Mouse (Mus musculus) adrenal gland, postnatal 25 days (tissue): ENCODE data around the gene Krt83. TPM values are rescaled to one million over a fixed set of nuclear protein-coding genes. Genes with fewer than 3 reads are reported as not detected.
"Not testable (repeated sequence)": the region's sequence is repeated elsewhere in the genome, so short reads cannot be mapped to it uniquely, and the experiment has no call there.

Experiments
- DNase-seq: peaks from one replicate; pipeline ENCODE4 v3.0.0; 2021; ENCODE audit warnings: mixed read lengths
- long read RNA-seq: library from polyadenylated mRNA; stranded (forward); transcript quantifications from one replicate; pipeline ENCODE4 v2.0.0, GENCODE M21; 2021
- total RNA-seq: library from RNA; stranded (reverse); gene quantifications from 2 replicates; pipeline ENCODE4 v1.2.3, GENCODE M21; 2021

Krt83 gene
- total RNA-seq = not detected in 2 replicates
- long read RNA-seq = 0 reads

DNA sequence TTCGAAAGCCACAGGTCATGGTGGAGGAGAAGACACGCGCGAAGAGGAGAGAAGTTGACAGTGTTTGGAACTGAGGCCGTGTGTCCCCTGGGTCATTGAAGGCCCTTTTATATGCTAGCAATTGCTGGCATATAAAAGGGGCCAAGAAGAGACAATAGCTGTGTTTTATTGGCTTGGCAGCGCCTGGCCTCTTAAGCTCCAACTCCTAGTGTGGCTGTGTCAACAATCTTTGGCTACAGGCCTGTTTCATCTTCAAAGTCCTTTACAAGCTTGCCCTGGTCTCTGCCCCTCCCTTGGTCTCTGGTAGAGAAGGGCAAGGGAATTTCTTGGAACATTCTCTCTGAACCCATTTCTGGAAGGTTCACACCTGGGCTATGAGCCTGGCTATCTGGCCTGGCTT is at the start of gene Krt83:
Gene Krt83 (minus strand): TSS at position 82 of the 400 bp plus-strand sequence.
- DNase-seq = no peak

DNA sequence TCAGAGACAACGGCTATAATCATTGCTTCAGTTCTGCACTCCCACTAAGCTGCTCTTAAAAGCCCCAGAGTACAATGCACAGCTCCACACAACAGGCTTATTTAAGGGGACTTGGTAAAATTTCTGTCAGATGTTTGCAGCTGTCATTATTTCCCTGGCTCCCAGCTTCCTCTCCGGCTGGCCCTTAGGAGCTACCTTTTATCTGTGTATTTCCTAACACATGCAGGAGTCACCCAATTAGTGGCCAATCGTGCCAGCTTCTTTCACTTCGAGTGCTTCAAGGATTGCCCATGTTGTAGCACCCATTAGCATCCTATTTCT is 47.2 kb upstream of the Krt83 start:
- DNase-seq = no peak

DNA sequence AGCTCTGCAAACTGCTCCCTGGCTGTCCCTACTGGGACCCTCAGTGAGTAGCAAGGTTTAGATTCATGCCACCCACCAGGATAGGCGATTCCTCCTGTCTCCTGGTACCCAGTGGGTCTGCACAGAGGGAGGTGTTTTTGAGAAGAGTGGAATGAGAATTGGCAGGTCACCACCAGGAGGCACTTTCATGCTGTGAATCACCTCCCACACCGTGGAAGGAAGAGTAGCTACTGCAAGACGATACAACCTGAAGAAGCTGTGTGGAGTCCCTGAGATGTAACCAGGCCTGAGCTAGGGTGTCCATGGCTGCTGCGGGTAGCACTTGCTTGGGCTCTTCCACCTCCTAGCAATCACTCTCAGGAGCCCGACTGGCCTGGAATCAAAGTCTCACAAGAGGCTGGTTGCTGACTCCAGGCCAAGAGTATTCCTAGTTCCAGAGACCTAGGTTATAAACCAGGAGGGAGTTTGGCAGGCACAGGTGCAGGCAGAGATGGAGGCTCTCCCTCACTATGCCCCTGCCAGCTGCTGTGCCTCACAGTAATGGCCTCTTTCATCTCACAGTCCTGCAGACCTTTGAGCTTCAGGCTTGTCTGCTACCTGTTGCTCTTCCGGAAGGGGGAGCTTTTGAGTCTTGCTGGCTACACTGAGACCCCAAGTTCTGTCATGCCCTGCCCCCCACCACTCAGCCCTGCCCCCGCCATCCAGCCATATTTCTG is 46.7 kb upstream of the Krt83 start:
- DNase-seq = no peak

DNA sequence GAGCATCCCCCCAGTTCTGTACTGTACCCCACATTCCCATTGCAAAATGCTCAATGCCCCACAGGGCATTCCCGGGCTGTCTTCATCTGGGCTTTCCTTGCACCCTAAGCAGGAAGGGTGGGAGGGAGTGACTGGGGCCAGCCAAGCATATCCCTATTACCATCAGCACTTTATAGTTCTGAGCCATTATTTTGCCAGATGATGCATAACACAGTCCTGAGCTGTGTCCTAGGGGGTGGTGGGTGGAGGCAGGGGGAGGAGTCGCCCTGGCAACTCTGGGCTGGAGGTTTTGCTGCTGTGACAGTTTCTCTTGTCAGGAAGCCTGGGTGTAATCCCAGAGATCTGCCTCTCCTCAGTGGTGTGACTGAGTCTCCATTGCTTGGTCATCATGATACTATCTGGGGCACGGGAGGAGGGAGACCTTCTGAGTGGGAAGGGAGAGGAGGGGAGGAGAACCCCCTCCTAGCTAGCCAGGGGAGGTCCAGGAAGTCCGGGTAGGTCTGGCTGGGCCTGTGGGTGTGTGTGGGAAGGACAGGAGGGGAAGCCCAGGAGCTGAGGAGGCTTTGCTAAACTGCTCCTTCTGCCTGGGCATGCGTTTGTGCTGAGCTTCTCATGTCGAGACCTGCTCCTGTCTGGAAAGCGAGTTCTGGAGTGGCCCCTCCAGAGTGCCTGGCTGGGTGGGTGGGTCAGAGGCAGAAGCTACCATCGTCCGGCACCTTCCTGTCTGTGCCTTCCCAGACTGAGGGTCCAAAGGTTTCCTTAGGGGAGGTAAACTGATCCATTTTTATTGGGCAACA is 44.9 kb upstream of the Krt83 start:
- no peak for DNase-seq

GRCm38 (mm10) chr15:101532720-101533119 is 41.4 kb upstream of the Krt83 start, which contains the start of gene Krt84:
Krt84 (minus strand) TSS chr15:101532820.
- no peak for DNase-seq

- DNase-seq = no peak
Observed at GRCm38 (mm10) chr15:101522556-101523232, 31.4 kb upstream of the Krt83 start.

GRCm38 (mm10) chr15:101519792-101520191 is 28.5 kb upstream of the Krt83 start:
- DNase-seq = peak; percentile 80

- not testable (repeated sequence) for DNase-seq
Observed at GRCm38 (mm10) chr15:101517161-101517560, 25.8 kb upstream of the Krt83 start, which contains the start of gene Gm49425. Gm49425 (minus strand) TSS chr15:101517261.

DNA sequence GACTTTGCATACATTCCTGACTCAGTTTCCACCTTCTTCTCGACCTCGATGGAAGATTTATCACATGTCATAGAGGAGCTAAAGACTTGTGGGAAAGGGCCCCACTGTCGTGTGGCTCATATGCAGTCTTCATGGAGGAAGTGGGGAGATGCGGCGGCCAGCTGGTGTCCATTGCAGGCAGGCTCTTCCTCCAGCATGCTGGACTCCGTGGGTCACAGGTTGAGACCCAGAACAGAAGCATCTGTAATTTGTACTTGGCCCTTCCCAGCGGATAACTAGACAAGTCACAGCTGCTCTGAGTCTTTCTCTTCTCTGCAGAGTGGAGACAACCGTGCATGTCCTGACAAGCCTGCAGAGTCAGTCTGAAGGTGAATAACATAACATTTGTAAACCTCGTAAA is 16.9 kb upstream of the Krt83 start:
- no peak for DNase-seq

DNA sequence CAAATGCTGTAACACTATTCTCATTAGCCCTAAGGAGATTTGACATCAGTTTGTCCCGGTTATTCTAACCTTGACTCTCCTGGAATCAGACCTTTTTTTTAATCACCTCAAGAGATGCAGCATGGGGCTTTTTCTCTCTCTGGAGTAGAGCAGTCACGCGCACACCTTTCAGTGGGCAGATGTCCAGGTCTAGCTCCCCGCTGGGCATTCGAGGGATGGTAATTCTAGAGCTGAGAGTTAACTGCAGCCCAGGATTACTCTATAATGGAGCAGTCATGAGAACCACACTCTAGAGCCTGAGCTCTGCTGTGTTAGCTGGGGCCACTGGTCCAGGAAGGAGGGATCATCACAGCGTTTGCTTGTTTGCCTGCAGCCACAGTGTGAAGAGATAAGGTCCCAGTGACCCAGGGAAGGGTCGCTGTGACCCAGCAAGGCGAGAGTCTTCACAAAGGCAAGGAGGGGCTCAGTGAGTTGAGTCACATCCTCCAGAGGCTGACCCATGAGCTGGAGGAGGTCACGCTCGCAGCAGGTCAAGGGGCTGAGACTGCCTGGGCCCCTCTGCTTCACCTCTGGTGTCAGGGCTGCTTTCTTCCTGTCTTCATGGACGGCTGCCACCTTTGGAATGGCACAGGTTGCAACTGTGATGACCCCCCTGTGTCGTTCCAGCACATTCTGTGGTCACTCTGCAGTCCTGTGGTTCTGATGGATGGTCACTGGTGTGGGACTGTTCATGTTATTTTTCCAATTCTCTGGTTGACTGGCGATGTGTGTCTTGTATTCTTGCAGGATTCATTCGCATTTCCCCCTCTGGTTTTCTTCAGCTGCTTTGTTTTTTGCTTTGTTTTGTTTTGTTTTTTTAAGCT is 15.8 kb upstream of the Krt83 start:
- DNase-seq = no peak

DNA sequence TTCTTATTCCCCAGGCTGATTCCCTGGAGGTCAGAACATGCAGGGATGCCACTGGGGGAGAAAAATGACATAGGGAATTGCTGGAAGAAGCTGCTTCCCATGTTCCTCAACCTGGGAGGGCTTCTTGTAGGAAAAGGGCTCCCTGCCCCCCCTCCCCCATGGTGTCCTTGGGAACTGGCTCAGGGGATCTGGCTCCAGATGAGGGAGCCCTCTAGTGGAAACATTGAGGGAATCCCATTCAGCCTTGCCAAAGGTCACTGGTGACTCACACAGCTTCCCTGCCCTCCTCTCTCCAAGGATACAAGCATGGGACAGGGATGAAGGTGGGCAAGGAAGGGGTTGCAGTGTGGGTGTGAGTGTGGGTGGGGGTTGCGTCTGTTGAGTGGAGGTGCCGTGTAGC is 5.9 kb upstream of the Krt83 start:
- peak; percentile 67 for DNase-seq

- DNase-seq = no peak
Observed at GRCm38 (mm10) chr15:101495266-101495665, 4.0 kb upstream of the Krt83 start.

DNA sequence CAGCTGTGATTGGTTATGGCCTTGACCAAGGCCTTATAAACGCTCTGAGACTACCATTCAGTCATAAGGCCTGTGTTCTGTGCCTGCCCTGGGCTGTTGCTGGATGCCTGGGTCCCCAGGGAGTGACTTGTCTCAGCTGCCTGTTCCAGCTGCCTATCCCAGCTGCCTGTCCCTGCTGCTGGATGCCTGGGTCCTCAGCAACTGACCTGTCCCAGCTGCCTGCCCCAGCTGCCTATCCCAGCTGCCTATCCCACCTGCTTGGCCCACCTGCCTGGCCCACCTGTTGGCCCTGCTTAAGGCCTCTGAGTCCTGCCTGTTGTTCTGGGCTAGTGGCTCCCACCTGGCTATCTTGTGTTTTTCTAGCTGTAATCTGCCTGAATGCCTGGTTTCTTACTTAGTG is 2.9 kb upstream of the Krt83 start:
- DNase-seq = no peak

DNA sequence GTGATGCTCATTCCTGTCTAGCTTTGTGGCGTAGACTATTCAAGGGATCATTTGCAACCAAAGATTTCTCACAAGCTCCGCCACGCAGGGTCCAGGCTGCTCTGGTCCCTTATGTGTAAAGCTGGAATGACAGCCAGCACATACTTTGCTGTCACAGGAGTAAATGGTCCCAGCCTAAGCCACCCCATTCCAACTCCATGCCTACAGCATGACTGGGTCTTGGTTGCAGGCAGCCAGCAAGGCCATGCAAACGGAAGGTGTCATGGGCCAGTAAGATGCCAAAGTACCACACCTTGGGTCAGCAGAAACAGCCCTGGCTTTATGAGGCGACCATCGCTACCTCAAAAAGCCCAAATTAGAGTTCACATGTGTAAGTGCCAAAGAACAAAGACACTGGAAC is 2.4 kb upstream of the Krt83 start:
- DNase-seq = no peak

- no peak for DNase-seq
Observed at GRCm38 (mm10) chr15:101492718-101493117, 1.4 kb upstream of the Krt83 start.

- DNase-seq = no peak
Observed at GRCm38 (mm10) chr15:101485911-101486635, 5.2 kb downstream of the Krt83 start.

- DNase-seq = no peak
Observed at GRCm38 (mm10) chr15:101484939-101485338, 6.4 kb downstream of the Krt83 start.

DNA sequence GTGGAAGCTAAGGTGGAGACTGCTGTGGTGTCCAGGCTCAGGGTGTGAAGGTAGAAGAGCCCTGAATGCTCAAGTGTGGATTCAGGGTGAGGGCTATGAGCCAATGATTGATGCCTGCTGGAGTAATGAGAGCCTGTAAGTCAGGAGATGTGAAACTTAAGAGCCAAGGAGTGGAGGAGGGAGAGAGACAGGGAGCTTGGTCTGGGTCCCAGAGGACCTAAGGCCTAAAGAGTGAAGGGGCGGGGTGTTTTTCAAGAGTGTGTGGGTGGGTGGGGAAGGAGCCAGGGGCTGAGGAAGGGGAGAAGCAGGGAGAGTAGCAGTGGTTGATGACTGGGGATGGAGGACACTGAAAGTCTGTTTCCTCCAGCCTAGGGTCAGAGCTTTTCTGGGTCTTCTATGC is 7.7 kb downstream of the Krt83 start:
- DNase-seq = no peak

DNA sequence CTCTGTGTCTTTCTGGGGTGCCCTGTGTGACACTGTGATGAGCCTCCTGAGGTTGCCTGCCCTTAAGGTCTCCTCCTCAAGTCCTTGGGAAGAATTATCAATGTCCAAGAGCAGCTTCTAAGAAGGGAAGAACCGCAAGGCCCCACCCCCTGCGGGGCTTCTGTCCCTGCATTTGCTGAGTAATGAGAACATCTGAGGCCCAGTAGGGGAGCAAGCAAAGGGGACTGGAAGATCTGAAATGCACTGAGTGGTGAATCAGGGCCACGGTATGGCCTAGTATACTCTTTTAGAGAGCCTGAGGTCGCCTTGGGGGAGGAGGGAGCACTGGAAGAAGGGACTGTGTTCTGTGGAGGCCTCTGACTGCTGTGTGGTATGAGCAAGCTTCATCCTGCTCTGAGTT is 9.3 kb downstream of the Krt83 start:
- DNase-seq = no peak

DNA sequence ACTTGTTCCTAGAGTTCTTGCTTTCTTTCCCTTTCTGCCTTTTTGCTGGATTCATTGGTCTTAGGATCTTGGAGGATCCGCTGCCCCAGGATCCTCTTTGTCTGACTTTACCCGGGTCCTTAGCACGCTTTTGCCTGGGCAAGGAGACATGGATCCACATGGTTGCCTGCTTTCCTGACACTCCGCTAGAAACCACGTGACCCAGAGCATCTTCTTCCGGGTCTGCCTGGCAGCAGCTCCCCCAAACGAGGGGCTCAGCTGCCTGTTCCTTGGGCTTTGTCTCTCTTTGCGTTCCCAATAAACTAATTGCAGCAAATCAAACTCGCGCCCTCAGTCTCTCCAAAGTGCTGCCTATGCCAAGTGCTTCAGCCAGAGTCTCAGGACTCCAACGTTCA is 11.6 kb downstream of the Krt83 start:
- DNase-seq = no peak

DNA sequence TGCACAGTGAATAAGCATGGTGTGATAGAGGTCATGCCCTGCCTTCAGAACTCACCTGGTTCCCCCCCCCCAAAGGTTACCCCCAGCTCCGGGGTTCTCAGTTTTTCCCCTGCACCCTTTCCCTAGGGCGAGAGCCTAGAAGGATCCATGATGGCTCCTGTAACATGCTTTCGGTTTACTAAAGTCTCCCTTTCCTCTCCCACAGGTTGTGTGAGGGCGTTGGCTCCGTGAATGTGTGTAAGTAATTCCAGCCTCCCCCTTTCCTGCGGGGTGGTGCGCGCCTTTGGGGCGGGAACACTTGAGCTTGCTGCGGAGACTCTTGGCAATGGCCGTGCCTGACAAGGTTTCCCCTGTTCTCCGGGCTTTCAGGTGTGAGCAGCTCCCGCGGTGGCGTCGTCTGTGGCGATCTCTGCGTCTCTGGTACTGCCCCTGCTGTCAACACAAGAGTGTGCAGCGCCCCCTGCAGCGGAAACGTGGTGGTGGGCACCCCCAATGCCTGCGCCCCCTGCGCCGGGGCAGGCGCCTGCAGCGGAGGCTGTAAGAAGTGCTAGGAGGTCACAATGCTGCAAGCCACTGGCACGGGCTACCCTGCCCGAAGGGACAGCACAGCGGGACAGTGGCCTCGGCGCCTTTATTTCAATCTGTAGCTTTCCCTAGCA is 12.2 kb downstream of the Krt83 start:
- peak; percentile 50 for DNase-seq
